Mouse (Mus musculus) CH12.LX (cell line): ENCODE results near the gene Macrod1. TPM values are rescaled to one million over a fixed set of nuclear protein-coding genes. Genes with fewer than 3 reads are reported as not detected.
A peak's percentile ranks its signal among the peaks of the same experiment; 100 is the strongest.

ENCODE experiments used
- DNase-seq: peaks from one replicate; pipeline ENCODE4 v3.0.0-alpha.2; 2013; ENCODE audit errors: extremely low read depth
- H3K27ac ChIP-seq: 2 replicates; pipeline ENCODE4 v1.5.1; 2012; ENCODE audit warnings: low read depth, mild to moderate bottlenecking, control low read depth, moderate library complexity; ENCODE audit not compliant: insufficient read depth
- H3K27me3 ChIP-seq: replicated peaks from 2 replicates; pipeline ENCODE3; 2012; ENCODE audit warnings: inconsistent platforms
- H3K36me3 ChIP-seq, 2 experiments: replicated peaks in 1 of 2; 2 replicates each; pipeline versions ENCODE3 to v1.6.1; 2012; ENCODE audit warnings: inconsistent platforms in 1 of 2, low read length in 1 of 2, mild to moderate bottlenecking in 1 of 2, mixed read lengths in 1 of 2, moderate library complexity in 1 of 2; ENCODE audit not compliant: control insufficient read depth in 1 of 2, insufficient read depth in 1 of 2
- H3K4me1 ChIP-seq, 2 experiments: 2 replicates each; pipeline ENCODE4 v1.6.1; 2012; ENCODE audit warnings: inconsistent platforms in 1 of 2, moderate library complexity in 1 of 2; ENCODE audit not compliant: insufficient read depth in 2 of 2, control insufficient read depth in 1 of 2
- H3K4me2 ChIP-seq: 2 replicates; pipeline ENCODE4 v1.6.1; 2012; ENCODE audit warnings: low read depth, mild to moderate bottlenecking, control low read depth; ENCODE audit not compliant: poor library complexity, insufficient read depth, severe bottlenecking
- H3K4me3 ChIP-seq, 3 experiments: fragments of 150-350 bp in 1 of 3; sonication (generic) in 1 of 3; replicated peaks in 1 of 3; 2 replicates each; pipeline versions ENCODE3 to v1.5.1; 2011 to 2012; ENCODE audit warnings: low read depth in 2 of 3, low read length in 2 of 3, mild to moderate bottlenecking in 2 of 3, moderate library complexity in 2 of 3, control low read depth in 1 of 3, improper control_type of control experiment in 1 of 3, inconsistent platforms in 1 of 3, mixed read lengths in 1 of 3; ENCODE audit not compliant: poor library complexity in 1 of 3
- H3K79me2 ChIP-seq: replicated peaks from 2 replicates; pipeline ENCODE4 v1.6.1; 2012; ENCODE audit warnings: mild to moderate bottlenecking, moderate library complexity; ENCODE audit not compliant: control insufficient read depth, poor library complexity, insufficient read depth, severe bottlenecking; ENCODE audit errors: extremely low read depth
- H3K9ac ChIP-seq: 2 replicates; pipeline ENCODE4 v1.6.1; 2012; ENCODE audit warnings: low read depth, mild to moderate bottlenecking, control low read depth, moderate library complexity; ENCODE audit not compliant: insufficient read depth
- H3K9me3 ChIP-seq: replicated peaks from 2 replicates; pipeline ENCODE3; 2012; ENCODE audit warnings: low read length, inconsistent platforms, mixed read lengths
- BHLHE40 ChIP-seq: IDR thresholded peaks from 2 replicates; pipeline ENCODE4 v1.6.1; 2011; ENCODE audit warnings: mild to moderate bottlenecking, low read depth, low read length, improper control_type of control experiment
- CTCF ChIP-seq, 2 experiments: IDR thresholded peaks in 1 of 2; conservative IDR thresholded peaks in 1 of 2; 2 replicates each; pipeline ENCODE4 v1.5.1; 2011 to 2012; ENCODE audit warnings: low read depth in 2 of 2, low read length in 2 of 2, improper control_type of control experiment in 1 of 2, inconsistent platforms in 1 of 2, mild to moderate bottlenecking in 1 of 2, moderate library complexity in 1 of 2
- ELF1 ChIP-seq: IDR thresholded peaks from 2 replicates; pipeline ENCODE4 v1.6.1; 2014; ENCODE audit warnings: low read depth, mild to moderate bottlenecking, inconsistent platforms, low read length, improper control_type of control experiment
- ETS1 ChIP-seq: conservative IDR thresholded peaks from 2 replicates; pipeline ENCODE4 v1.6.1; 2012; ENCODE audit warnings: low read depth, mild to moderate bottlenecking, inconsistent platforms, low read length, improper control_type of control experiment, moderate library complexity
- GABPA ChIP-seq: IDR thresholded peaks from 2 replicates; pipeline ENCODE4 v1.6.1; 2012; ENCODE audit warnings: low read depth, low read length, improper control_type of control experiment, inconsistent platforms; ENCODE audit not compliant: insufficient replicate concordance
- HCFC1 ChIP-seq: IDR thresholded peaks from 2 replicates; pipeline ENCODE4 v1.6.1; 2012; ENCODE audit warnings: low read depth, mild to moderate bottlenecking, inconsistent platforms, low read length, improper control_type of control experiment
- KAT2A ChIP-seq: IDR thresholded peaks from 2 replicates; pipeline ENCODE4 v1.6.1; 2012; ENCODE audit warnings: low read length, improper control_type of control experiment, inconsistent platforms; ENCODE audit not compliant: insufficient replicate concordance
- MAFK ChIP-seq: IDR thresholded peaks from 2 replicates; pipeline ENCODE4 v1.6.1; 2011; ENCODE audit warnings: low read length, improper control_type of control experiment; ENCODE audit not compliant: insufficient replicate concordance
- MAX ChIP-seq: IDR thresholded peaks from 2 replicates; pipeline ENCODE4 v1.6.1; 2011; ENCODE audit warnings: low read length, improper control_type of control experiment
- MXI1 ChIP-seq: IDR thresholded peaks from 2 replicates; pipeline ENCODE4 v1.6.1; 2011; ENCODE audit warnings: mild to moderate bottlenecking, low read depth, low read length, improper control_type of control experiment
- MYC ChIP-seq: IDR thresholded peaks from 2 replicates; pipeline ENCODE4 v1.6.1; 2011; ENCODE audit warnings: low read depth, mild to moderate bottlenecking, improper control_type of control experiment, low read length
- NELFE ChIP-seq: IDR thresholded peaks from 2 replicates; pipeline ENCODE4 v1.6.1; 2011; ENCODE audit warnings: low read depth, low read length, improper control_type of control experiment
- NRF1 ChIP-seq: IDR thresholded peaks from 2 replicates; pipeline ENCODE4 v1.6.1; 2014; ENCODE audit warnings: low read depth, mild to moderate bottlenecking, inconsistent platforms, low read length, improper control_type of control experiment, moderate library complexity
- PAX5 ChIP-seq: IDR thresholded peaks from 2 replicates; pipeline ENCODE4 v1.6.1; 2012; ENCODE audit warnings: low read length, inconsistent platforms, mixed read lengths
- POLR2A ChIP-seq: IDR thresholded peaks from 2 replicates; pipeline ENCODE4 v1.6.1; 2011; ENCODE audit warnings: low read depth, mild to moderate bottlenecking, improper control_type of control experiment, low read length
- POLR2AphosphoS2 ChIP-seq: IDR thresholded peaks from 2 replicates; pipeline ENCODE4 v1.6.1; 2011; ENCODE audit warnings: low read depth, low read length, improper control_type of control experiment
- RAD21 ChIP-seq: IDR thresholded peaks from 2 replicates; pipeline ENCODE4 v1.6.1; 2011; ENCODE audit warnings: low read depth, mild to moderate bottlenecking, low read length, improper control_type of control experiment, moderate library complexity
- RCOR1 ChIP-seq: conservative IDR thresholded peaks from 2 replicates; pipeline ENCODE4 v1.6.1; 2012; ENCODE audit warnings: low read depth, mild to moderate bottlenecking, inconsistent platforms, low read length, improper control_type of control experiment
- TBP ChIP-seq: conservative IDR thresholded peaks from 2 replicates; pipeline ENCODE4 v1.6.1; 2011; ENCODE audit warnings: low read depth, low read length, improper control_type of control experiment
- UBTF ChIP-seq: IDR thresholded peaks from 2 replicates; pipeline ENCODE4 v1.6.1; 2012; ENCODE audit warnings: low read depth, mild to moderate bottlenecking, inconsistent platforms, low read length, improper control_type of control experiment, moderate library complexity
- dilution Hi-C: fragments of 300-500 bp; cut with MboI; formaldehyde crosslinking; loops from 2 replicates; pipeline ENCODE4 v1.14.3; 2020; ENCODE audit warnings: low sequenced_read_pairs; ENCODE audit not compliant: extremely low pct_unique_long_range_greater_than_20kb, extremely low pct_ligation_motif_present
- in situ Hi-C: fragments of 300-500 bp; cut with MboI; formaldehyde crosslinking; loops from 3 replicates; pipeline ENCODE4 v1.14.3; 2019; ENCODE audit warnings: low sequenced_read_pairs, low pct_ligation_motif_present, low pct_unique_long_range_greater_than_20kb, mixed read lengths
- polyA plus RNA-seq: library from polyadenylated mRNA; unstranded; fragments of >175 nt; gene quantifications from 2 replicates; pipeline ENCODE4 v1.2.1, GENCODE M21; 2012; ENCODE audit warnings: low read depth; ENCODE audit not compliant: insufficient read length
- total RNA-seq, 2 experiments: library from RNA; depleted of rRNA; stranded (reverse); fragments of 300-350 nt in 1 of 2; fragments of >200 nt in 1 of 2; gene quantifications; 2 replicates each; pipeline ENCODE4 v1.2.3; 2012 to 2014

Gene Macrod1
- total and polyA plus RNA-seq, 3 experiments: 1.0 TPM; not detected in 2

DNA sequence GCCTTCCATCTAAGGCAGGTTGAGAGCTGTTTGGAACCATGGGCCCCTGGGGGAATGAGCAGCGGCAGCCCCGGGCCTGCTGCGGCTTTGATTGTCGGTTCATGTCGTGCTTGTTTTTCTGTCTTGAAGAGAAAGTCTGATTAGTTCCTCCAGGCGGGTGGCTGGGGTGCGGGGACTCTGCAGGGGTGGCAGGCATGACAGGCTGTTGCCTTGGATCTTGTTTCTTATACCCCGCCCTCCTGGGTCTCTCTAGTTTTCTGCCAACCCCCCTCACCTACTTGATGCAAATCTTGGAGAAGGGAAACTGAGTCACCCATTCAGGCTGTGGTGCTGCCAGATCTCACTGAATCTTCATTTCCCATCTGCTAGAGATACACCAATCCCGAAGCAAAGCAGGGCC lies 31.9 kb downstream of the Macrod1 start:
- in situ Hi-C loops: no loop called here
- Histone ChIP-seq H3K4me3 (no peak overlapping the region), H3K27ac (no peak overlapping the region), H3K79me2 (no peaks in the 10 kb centered on the region), H3K36me3 (no peaks in the 10 kb centered on the region), H3K9ac (no peak overlapping the region), H3K4me1 (peaks cover 0 to 11% of the 10 kb centered on the region in 2 experiments; a peak in 2 of 4 replicates), H3K27me3 (peaks cover 99% of the 10 kb centered on the region), H3K9me3 (no peaks in the 10 kb centered on the region), H3K4me2 (peak overlapping the region; percentile 17; the same call in 1 of the 2 replicates)
- dilution Hi-C loops: no loop called here
- TF ChIP-seq BHLHE40: no peak
- TF ChIP-seq MXI1: no peak
- TF ChIP-seq POLR2A: no peak
- TF ChIP-seq CTCF (conservative IDR thresholded peaks at IDR 0.05 in 1 of 2, IDR thresholded peaks at IDR 0.05 in 1 of 2; ENCODE audit: low read depth in 2 of 2, low read length in 2 of 2): no peak
- no peak for TF ChIP-seq NELFE
- TF ChIP-seq POLR2AphosphoS2: no peak
- no peak for DNase-seq

DNA sequence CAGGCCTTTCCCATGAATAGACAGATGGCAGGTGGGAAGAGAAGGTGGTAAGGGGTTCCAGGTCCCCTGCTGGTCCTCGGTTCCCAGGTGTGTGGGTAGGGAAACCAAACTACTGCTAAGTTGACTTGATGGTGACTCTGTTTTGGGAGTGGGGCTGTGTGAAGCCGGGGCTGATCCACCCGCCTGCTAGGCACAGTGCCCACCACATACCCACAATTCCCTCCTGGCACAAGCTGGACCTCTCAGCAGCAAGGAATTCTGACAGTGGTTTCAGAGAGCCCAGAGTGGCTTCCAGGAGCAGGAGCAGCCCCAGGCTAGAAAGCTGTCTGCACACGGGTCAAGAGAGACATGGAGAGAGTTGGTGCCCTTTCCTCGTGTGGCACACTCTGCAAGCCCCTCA lies 32.4 kb downstream of the Macrod1 start:
- dilution Hi-C loops: no loop called here

DNA sequence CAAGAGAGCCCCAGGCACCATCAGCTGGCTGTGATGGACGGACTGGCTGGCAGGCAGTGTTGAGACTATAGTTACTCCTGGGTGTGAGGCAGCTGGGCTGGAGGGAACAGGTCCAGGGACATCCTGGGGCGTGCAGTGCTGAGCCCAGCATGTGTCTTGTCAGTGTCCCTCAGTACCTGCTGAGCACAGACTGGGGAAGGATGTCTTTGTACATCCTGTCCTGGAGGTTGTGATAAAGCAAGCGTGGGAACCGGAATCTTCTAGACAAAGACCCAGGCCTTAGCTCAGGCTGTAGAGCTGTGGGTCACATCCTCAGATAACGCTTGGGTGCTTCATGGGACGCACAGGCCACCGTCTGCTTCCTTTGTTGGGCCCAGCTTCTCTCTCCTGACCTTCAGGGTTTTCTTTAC lies 33.2 kb downstream of the Macrod1 start:
- TF ChIP-seq ELF1: no peak
- TF ChIP-seq MYC: no peak
- no peak for TF ChIP-seq TBP
- no peak for TF ChIP-seq RAD21
- TF ChIP-seq NRF1: no peak
- no peaks in the 10 kb centered on the region for H3K9me3 ChIP-seq
- H3K4me2 ChIP-seq: no peak overlapping the region
- H3K27me3 ChIP-seq: peaks cover 92% of the 10 kb centered on the region
- H3K4me1 ChIP-seq: peaks cover 0 to 10% of the 10 kb centered on the region in 2 experiments; a peak in 2 of 4 replicates
- no peaks in the 10 kb centered on the region for H3K79me2 ChIP-seq
- dilution Hi-C loops (no loop called here), in situ Hi-C loops (no loop called here)
- H3K36me3 ChIP-seq: no peaks in the 10 kb centered on the region
- H3K9ac ChIP-seq: no peak overlapping the region
- H3K27ac ChIP-seq: no peak overlapping the region
- DNase-seq: no peak
- H3K4me3 ChIP-seq: no peak overlapping the region

More for the DNA sequence above, 32.4 kb downstream of the Macrod1 start:
- Histone ChIP-seq H3K36me3 (no peaks in the 10 kb centered on the region), H3K27me3 (peaks cover 97% of the 10 kb centered on the region), H3K27ac (no peak overlapping the region), H3K9ac (no peak overlapping the region), H3K4me2 (no peak overlapping the region), H3K4me3 (no peak overlapping the region), H3K4me1 (peaks cover 0 to 10% of the 10 kb centered on the region in 2 experiments; a peak in 2 of 4 replicates), H3K79me2 (no peaks in the 10 kb centered on the region), H3K9me3 (no peaks in the 10 kb centered on the region)
- no peak for TF ChIP-seq POLR2A
- TF ChIP-seq PAX5: no peak
- no peak for TF ChIP-seq CTCF (conservative IDR thresholded peaks at IDR 0.05 in 1 of 2, IDR thresholded peaks at IDR 0.05 in 1 of 2; ENCODE audit: low read depth in 2 of 2, low read length in 2 of 2)
- TF ChIP-seq KAT2A: no peak
- no peak for TF ChIP-seq ETS1
- TF ChIP-seq MAFK: no peak
- TF ChIP-seq HCFC1: no peak
- TF ChIP-seq RCOR1: no peak
- no peak for TF ChIP-seq GABPA
- no peak for TF ChIP-seq ELF1
- no peak for TF ChIP-seq UBTF
- TF ChIP-seq MAX: no peak
- in situ Hi-C loops: no loop called here
- no peak for DNase-seq
